Mouse (Mus musculus) splenic B cell, adult 2 months (primary cell): ENCODE measurements at regions not wholly inside any gene's neighbourhood (a gene's known extent, or its start where the extent isn't known, plus 50 kb on each side); places are given as distances from the start of the nearest gene placed in this dataset.

Experiments
- DNase-seq: peaks from one replicate; pipeline ENCODE4 v3.0.0-alpha.2; 2011; ENCODE audit warnings: low read depth, low spot score
- H3K27me3 ChIP-seq: 2 replicates; pipeline ENCODE4 v1.6.1; 2012; ENCODE audit warnings: mild to moderate bottlenecking, low read length, moderate library complexity, mixed read lengths; ENCODE audit not compliant: control insufficient read depth, poor library complexity, insufficient read depth, severe bottlenecking
- H3K36me3 ChIP-seq: 2 replicates; pipeline ENCODE4 v1.6.1; 2012; ENCODE audit warnings: mild to moderate bottlenecking, low read length, moderate library complexity, mixed read lengths; ENCODE audit not compliant: control insufficient read depth, poor library complexity, insufficient read depth, severe bottlenecking

DNA sequence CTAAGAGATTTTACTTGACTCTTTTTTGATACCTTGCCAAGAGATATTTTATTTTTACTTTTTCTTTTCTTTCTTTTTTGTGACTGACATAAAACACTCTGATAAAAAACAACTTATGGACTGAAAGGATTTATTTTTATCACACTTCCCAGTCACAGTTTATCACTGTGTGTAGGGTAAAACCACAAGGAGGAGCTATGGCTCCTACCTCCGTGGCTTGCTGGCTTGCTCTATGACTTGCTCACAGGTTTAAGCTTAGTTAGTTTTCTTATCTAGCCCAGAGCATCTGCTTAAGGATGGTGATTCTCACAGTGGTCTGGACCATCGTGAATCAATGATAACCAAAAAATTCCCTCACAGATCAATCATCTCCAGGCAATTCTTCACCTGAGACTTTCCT is 221.4 kb downstream of the 1700017N19Rik start:
- H3K27me3 ChIP-seq = no peaks in the 10 kb centered on the region
- H3K36me3 ChIP-seq = no peaks in the 10 kb centered on the region
- no peak for DNase-seq

DNA sequence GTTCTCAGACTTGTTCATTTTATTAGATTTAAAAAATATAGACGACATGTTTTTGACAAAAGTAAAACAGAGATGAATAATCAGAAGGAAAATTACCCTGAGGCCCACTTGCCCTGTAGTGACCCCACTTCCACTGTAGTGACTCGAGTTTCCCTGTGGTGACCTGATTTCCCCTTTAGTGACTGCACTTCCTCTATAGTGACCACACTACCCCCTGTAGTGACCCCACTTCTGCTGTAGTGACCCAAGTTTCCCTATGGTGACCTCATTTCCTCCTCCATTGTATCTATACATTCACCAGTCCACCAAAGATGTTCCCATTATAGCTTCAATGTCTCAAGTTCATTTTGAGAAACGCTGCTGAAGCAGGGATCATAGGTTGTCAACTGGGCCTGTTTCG is 244.5 kb downstream of the 1700017N19Rik start:
- Histone ChIP-seq H3K27me3 (no peaks in the 10 kb centered on the region), H3K36me3 (no peaks in the 10 kb centered on the region)
- peak; percentile 1 for DNase-seq

DNA sequence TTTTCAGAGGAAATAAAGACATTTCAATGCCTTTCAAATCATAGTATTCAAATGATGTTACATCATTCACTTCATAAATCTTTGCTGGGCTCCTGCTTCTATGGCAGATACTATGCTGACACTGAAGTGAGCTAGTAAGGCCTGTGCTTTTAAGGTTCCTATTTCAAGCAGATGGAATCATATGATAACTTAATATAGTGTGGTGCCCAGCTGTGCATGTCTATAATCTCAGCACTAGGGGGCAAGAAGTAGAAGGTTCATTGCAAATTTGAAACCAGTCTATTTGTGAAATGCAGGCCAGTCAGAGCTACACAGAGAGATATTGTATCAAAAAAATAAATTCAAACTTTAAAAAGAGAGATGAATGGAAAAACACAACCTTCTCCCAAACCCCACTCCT is 262.9 kb downstream of the 1700017N19Rik start:
- Histone ChIP-seq H3K27me3 (no peaks in the 10 kb centered on the region), H3K36me3 (no peaks in the 10 kb centered on the region)
- peak; percentile 1 for DNase-seq

DNA sequence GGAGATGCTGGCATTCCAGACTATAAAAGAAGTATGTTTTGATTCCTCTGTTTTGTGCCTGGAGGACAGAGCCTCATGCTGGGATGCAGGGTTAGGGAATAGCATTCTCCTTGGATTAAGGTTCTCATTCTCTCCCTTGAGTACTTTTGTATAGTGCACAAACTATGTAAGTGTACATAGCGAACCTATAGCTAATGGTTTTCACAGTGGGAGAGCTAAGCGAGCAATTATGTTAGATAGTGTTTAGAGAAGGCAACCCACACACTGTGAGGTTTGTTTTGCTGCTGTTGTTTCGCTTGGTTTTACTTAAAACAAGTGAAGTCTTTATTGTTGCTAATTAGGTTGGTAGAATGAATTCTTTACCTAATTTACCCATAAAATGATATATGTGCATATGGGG is 266.2 kb downstream of the 1700017N19Rik start:
- Histone ChIP-seq H3K36me3 (no peaks in the 10 kb centered on the region), H3K27me3 (no peaks in the 10 kb centered on the region)
- DNase-seq = no peak

DNA sequence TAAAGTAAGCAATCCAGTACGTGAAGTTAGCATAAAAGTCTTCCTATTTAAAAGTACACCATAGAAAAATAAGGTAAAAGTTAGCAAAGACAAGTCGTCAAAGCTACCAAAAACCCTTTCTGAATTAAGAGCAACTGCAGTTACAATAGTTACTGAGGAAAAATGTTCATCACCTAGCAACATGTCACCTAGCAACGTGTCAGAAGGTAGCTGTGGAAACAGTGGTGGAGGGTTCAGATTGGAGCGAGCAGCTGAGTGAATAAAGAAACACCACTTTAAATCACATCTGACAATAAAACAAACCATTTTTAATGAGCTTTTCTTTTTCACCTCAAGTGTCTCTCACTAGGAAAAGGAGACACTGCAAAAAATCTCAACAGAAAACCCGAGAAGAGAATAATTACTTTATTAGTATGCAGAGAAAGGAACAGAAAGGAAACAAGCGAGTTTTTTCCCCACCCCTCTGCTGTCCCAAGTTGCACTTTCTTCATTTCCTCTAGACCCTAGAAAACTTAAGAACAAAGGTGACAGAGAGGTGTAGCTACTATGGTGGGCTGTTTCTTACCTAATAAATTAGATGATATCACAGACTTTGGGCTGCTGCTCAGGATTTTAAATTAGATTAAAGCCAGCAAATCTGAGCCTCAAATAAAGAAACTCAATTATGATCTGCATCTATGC is 275.4 kb downstream of the 1700017N19Rik start:
- Histone ChIP-seq H3K36me3 (no peaks in the 10 kb centered on the region), H3K27me3 (no peaks in the 10 kb centered on the region)
- DNase-seq = no peak

DNA sequence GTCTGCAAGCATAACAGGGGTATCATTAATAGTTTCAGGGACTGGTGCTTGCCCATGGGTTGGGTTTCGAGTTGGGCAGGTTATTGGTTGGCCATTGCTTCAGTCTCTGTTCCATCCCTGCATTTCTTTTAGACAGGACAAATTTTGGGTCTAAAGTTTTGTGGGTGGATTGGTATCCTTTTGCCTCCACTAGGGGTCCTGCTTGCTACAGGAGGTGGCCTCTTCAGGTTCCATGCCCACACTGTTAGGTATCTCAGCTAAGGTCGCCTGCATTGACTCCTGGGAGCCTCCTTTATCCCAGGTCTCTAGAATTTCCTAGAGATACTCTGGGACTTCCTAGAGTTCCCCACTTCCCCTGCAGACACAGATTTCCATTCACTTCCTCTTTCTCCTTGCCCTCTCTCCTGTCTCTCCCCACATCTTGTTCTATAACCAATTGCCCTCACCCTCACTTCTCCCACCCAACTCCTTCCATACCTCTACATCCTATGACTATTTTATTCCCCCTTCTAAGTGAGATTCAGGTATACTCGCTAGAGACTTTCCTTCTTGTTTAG is 278.2 kb downstream of the 1700017N19Rik start:
- H3K27me3 ChIP-seq = no peaks in the 10 kb centered on the region
- no peak for DNase-seq
- no peaks in the 10 kb centered on the region for H3K36me3 ChIP-seq

DNA sequence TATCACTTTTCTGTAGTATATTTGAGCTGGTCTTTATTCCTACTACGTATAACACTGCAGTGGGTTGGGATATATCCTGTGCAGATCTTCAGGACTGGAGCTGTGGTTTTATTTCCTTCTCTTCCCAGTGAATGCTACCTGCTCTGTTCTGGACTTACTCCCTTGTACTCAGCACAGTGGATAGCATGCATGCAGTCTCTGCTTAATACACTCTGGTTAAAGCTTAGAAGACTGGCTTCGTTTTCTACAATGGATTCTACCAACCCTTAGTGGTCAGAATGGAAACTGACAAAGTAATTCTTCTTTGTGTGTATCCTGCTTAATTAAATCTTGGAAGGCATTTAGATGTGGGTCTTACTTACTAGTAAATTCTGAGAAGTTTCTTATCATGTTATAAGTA is 292.3 kb downstream of the 1700017N19Rik start:
- no peak for DNase-seq
- no peaks in the 10 kb centered on the region for H3K27me3 ChIP-seq
- no peaks in the 10 kb centered on the region for H3K36me3 ChIP-seq

DNA sequence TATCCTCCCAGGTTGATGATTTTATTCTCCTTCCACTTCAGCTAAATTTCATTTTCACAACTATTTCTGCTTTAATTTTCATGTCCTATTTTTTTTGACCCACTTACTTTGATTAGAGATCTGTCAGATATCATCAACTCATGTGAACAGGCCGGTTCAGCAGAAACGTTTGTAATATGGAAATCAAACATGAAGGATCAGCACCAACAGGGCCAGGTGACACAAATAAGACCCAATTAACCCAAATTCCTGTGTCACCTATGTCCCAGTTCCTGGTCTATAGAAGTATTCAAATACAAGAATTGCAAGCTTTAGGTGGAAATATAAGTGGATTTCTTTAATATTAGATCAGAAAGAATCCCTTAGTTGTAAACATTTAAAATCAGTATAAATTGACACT is 332.7 kb downstream of the 1700017N19Rik start:
- H3K36me3 ChIP-seq = no peaks in the 10 kb centered on the region

DNA sequence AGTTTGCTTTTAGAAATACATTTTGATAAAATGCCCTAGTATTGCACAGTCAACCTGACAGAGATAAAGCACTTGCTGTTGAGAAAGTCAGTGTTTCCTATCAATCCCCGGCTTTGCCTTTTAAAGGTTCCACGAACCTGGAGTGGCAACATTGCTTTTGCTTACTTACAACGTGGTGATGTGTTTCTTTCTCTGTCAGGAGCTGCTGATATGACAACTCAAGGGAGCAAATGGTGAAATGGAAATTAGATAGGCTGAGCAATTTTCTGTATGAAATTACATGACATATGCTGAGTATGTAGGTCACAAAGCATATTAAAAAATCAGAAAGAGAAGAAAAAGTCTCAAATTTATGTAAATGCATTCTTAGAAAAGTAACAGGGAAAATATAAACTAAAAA is 336.8 kb downstream of the 1700017N19Rik start:
- H3K36me3 ChIP-seq = no peaks in the 10 kb centered on the region
- no peak for DNase-seq
- H3K27me3 ChIP-seq = no peaks in the 10 kb centered on the region

More for the DNA sequence above, 332.7 kb downstream of the 1700017N19Rik start:
- H3K27me3 ChIP-seq = no peaks in the 10 kb centered on the region
- no peak for DNase-seq

DNA sequence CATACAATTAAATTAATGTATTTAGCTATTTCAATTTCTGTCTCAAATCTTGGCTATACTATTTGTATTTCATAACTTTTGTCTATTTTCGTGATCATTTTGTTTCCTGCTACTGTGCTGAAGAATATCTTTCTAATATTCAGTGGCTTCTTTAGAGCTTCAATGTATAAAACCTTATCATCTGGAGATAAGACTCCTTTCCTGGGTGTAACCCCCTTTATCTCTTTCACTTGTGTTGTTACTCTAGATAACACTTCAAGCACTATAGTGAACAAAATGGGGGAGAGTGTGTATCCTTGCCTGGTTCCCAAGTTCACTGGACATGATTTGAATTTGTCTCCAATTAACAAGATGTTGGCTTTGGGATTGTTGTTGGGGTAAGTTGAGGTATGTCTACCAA is 341.5 kb downstream of the 1700017N19Rik start:
- DNase-seq = no peak
- Histone ChIP-seq H3K36me3 (no peaks in the 10 kb centered on the region), H3K27me3 (no peaks in the 10 kb centered on the region)

DNA sequence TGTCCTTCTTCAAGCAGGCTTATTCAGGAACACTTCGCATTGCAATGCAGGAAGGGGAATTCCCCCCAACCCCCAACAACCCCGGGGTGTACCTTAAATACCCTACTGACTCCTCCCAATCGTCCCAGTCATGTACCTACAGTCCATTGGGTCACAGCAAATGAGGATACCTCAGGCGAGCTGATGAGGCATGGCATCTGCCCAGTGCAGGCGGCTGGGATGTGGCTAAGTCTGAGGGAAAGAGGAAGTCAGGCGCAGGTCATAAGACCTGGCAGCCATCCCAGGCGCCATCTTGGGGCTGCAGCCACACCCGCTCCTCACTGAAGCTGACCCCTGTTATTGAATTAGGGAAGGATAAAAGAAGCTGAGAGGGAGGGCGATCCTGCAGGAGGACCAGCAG is 368.1 kb downstream of the 1700017N19Rik start:
- Histone ChIP-seq H3K36me3 (no peaks in the 10 kb centered on the region), H3K27me3 (no peaks in the 10 kb centered on the region)
- DNase-seq = no peak

DNA sequence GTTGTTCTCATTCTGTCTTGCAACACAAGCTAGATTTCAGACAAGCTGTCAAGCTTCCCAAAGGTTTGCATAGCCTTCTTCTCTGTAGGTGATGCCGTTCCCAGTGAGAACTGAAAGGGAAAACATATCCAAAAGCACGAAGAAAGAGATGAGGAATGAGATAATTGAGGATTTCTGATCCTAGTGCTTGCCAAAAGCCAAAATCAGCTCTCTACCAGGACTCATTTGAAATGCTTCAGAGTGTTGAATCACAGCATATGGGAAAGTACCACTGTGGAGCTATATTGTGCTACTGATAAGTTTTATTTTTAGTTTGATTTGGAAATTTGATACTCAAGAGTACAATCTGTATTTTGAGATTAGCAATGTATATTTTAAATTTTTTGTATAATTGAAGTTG is 413.2 kb downstream of the 1700017N19Rik start:
- Histone ChIP-seq H3K36me3 (no peaks in the 10 kb centered on the region), H3K27me3 (no peaks in the 10 kb centered on the region)
- DNase-seq = no peak

DNA sequence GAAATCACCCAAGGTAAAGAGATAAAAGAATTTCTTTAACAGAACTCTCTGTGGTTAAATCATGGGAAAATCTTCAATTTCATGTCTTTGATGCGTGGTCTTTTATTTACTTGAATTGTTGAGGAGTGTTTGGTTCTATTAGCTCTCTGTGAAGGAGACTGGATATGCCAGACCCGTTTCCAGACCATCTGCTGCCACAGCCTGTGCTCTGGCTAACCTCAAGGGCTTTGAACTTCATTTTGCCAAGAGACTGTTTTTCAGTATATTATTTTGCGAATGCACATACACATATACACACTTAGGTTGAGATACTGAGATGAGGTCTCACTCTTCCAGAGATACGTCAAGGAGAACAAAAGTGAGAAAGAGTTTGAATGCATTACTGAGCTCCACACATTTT is 414.4 kb downstream of the 1700017N19Rik start:
- Histone ChIP-seq H3K27me3 (no peaks in the 10 kb centered on the region), H3K36me3 (no peaks in the 10 kb centered on the region)
- no peak for DNase-seq

DNA sequence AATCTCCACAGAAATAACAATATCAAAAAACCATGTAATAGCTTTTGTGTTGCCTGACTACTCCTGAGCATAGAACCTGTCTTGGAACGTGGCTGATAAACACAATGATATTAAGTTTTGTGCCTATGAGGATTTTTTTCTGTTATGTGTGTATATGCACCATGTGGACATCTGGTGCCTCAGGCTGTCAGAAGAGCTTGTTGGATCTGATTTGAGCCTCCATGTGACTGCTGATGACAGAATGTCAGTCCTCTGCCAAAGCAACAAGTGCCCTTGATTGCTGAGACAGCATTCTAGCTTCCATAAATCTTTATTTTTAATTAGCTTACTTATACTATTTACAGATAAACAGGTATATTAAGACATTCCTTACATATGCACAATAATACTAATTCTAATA is 425.1 kb downstream of the 1700017N19Rik start:
- no peak for DNase-seq
- Histone ChIP-seq H3K36me3 (no peaks in the 10 kb centered on the region), H3K27me3 (no peaks in the 10 kb centered on the region)

DNA sequence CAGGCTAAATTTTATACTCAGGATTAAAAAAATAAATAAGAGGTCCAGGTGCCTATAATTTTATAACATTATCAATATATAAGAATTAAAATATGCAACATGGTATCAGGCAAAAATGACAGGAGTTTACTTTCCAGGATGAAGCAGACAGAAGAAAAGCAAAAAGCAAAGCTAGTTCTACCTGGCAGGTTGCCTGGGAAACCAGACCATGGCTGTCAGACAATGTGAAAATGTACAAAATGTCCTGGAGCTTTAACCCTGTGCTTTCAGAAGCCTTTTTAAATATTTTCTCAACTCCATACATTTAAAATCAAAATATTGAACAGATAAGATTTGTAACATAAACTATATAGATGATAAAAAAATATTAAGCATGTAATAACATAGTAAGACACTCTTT is 448.3 kb downstream of the 1700017N19Rik start:
- Histone ChIP-seq H3K36me3 (no peaks in the 10 kb centered on the region), H3K27me3 (no peaks in the 10 kb centered on the region)
- no peak for DNase-seq

DNA sequence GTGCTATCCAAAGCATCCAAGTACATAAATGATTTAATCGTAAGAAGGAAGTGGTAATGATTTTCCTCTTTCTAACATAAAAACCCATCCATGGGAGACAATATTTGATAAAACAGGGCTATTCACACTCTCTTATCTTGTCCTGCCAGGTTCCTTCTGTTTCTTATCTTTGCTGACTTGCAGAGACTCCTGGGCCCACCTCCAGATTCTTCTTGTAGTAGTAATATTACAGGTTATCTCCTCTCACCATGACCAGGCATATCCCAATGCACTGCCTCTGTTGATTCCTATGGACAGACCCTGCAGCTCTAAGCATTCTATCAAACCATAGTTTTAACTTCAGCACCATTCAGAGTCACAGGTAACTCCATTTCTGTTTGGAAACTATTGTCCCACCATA is 448.8 kb downstream of the 1700017N19Rik start:
- H3K36me3 ChIP-seq = no peaks in the 10 kb centered on the region
- no peak for DNase-seq
- H3K27me3 ChIP-seq = no peaks in the 10 kb centered on the region
